Comparison of ENCODE assay signal across 27 mouse cellular contexts in the genomic region with DNA sequence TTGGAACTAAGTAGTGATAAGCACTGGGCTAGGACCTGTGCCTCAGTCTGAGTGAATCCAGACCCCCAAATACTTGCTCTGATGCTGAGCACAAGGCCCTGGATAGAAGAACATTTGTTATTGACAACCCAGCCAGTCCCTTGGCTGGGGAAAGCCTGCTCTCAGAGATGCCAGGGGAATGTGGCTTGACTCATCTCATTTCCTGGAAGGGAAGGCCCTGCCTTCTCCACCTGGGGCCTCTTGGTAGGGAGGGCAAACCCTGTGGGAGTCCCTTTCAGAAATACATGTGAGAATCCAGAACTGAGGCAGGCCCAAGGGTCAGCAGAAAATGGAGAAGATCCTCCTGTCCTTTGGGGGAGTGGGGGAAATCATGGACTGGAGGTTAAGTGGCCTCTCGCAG. TPM values are rescaled to one million over a fixed set of nuclear protein-coding genes. Genes with fewer than 3 reads are reported as not detected.
"Had no signal": no experiment of that assay in that cellular context is flagged by ENCODE, and none has a peak within 500 bp of the region (broad histone marks: within the 10 kb centered on the region; RNA-seq: fewer than 3 reads in every experiment).

No protein-coding gene starts in this region.

- H3K4me2 ChIP-seq: lung, embryonic 14.5 days; midbrain, embryonic 12.5 days; neural tube, embryonic 13.5 days; neural tube, embryonic 15.5 days had no signal

- H3K9me3 ChIP-seq: midbrain, embryonic 10.5 days; midbrain, embryonic 12.5 days; neural tube, embryonic 13.5 days; neural tube, embryonic 15.5 days had no signal

- DNase-seq: lung, adult 18-20 months; lung, embryonic 14.5 days; lung, postnatal 10 days; lung, postnatal 4 days; midbrain, embryonic 14.5 days; retina, postnatal 1 day; right cerebral cortex, adult 18-20 months; right cerebral cortex, postnatal 25 days; right cerebral cortex, postnatal 4 days; spleen, adult 18-20 months; thymus, adult 18-20 months; thymus, postnatal 14 days; thymus, postnatal 36 days had no signal

- H3K36me3 ChIP-seq: midbrain, embryonic 10.5 days; midbrain, embryonic 12.5 days; neural tube, embryonic 13.5 days; neural tube, embryonic 15.5 days had no signal

- H3K9ac ChIP-seq: lung, embryonic 14.5 days; midbrain, embryonic 12.5 days; neural tube, embryonic 13.5 days; neural tube, embryonic 15.5 days had no signal

- H3K27ac ChIP-seq: midbrain, embryonic 10.5 days; midbrain, embryonic 12.5 days; neural tube, embryonic 13.5 days; neural tube, embryonic 15.5 days had no signal

- H3K4me3 ChIP-seq: midbrain, embryonic 10.5 days; midbrain, embryonic 12.5 days; myocyte; neural tube, embryonic 13.5 days; neural tube, embryonic 15.5 days had no signal

- ATAC-seq: midbrain, embryonic 16.5 days had no signal

RNA-seq across cellular contexts. Expression of a gene that starts 37.1 kb away (rescaled TPM):
- total RNA-seq: megakaryocyte, adult 5-6 weeks; megakaryocyte-erythroid progenitor cell, adult 5-6 weeks had no signal
- polyA plus RNA-seq: lung, embryonic 14.5 days; lung, embryonic 16.5 days; midbrain, embryonic 10.5 days; midbrain, embryonic 12.5 days; midbrain, embryonic 14.5 days; midbrain, embryonic 16.5 days; myocyte; neural tube, embryonic 11.5 days; neural tube, embryonic 13.5 days; neural tube, embryonic 15.5 days; small intestine, adult 2 months; stomach, embryonic 14.5 days; stomach, embryonic 16.5 days; thymus, postnatal 0 days had no signal
